Mouse (Mus musculus) left cerebral cortex, postnatal 4 days (tissue): Measurements from ENCODE around the gene Plac8. TPM values are rescaled to one million over a fixed set of nuclear protein-coding genes. Genes with fewer than 3 reads are reported as not detected.

ENCODE experiments used
- DNase-seq: peaks from one replicate; pipeline ENCODE4 v3.0.0-alpha.2; 2022
- intact Hi-C: fragments of 180-260 bp; cut with DNase I; formaldehyde crosslinking; loops from one replicate; pipeline ENCODE4 v1.15.1; 2025
- total RNA-seq, 2 experiments: library from RNA; stranded (reverse); gene quantifications; 2 replicates each; pipeline ENCODE4 v1.2.3; 2021

Plac8 gene
- total RNA-seq, 2 experiments from 2014 or later = 1.9 TPM; not detected in 1

DNA sequence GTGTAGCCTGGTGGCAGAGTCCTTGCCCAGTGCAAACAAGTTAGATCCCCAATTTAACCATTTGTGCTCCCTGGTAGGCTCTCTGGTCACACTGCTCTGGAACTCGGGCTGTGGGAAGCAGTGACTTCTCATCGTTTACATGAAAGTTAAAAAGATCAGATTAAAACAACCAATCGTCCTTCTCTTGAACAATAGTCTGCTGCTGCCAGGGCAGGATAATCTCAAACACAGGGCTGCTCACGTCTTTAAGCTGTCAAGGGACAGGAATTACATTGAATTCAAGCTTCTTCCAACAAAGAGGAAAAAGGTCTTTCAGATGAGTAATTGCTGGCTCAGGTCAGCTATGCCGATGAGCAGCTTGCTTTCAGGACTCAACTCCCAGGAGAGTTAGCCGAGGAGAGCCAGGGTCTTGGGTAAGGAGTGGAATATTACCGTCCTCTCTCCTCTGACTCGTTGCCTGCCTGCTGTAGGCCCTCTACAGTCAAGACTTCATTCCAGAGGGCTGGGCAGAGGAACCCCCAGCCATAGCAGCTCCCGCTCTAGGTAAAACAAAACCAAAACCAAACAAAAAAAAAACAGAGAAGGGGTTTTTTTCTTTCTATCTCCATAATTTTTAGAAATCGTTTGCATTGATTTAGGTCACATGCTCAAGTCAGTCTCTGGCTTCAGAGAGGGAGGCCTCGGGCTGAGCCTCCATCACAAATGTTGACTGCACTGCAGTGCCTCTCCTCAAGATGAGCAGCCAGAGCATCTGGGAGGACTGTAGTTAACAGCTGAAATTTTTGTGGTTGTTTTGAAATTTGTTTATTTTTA is 9.8 kb upstream of the Plac8 start:
- DNase-seq = no peak
- intact Hi-C loops = no loop called here

- intact Hi-C loops = no loop called here
- DNase-seq = no peak
Measured at GRCm38 (mm10) chr5:100578863-100579411, 6.9 kb upstream of the Plac8 start.

GRCm38 (mm10) chr5:100574771-100575170 is 2.7 kb upstream of the Plac8 start:
- DNase-seq = no peak
- intact Hi-C loops = no loop called here

GRCm38 (mm10) chr5:100573256-100573655 is 1.2 kb upstream of the Plac8 start:
- intact Hi-C loops = no loop called here
- no peak for DNase-seq

- intact Hi-C loops = no loop called here
- no peak for DNase-seq
Measured at GRCm38 (mm10) chr5:100570716-100571115, 1.3 kb downstream of the Plac8 start.

DNA sequence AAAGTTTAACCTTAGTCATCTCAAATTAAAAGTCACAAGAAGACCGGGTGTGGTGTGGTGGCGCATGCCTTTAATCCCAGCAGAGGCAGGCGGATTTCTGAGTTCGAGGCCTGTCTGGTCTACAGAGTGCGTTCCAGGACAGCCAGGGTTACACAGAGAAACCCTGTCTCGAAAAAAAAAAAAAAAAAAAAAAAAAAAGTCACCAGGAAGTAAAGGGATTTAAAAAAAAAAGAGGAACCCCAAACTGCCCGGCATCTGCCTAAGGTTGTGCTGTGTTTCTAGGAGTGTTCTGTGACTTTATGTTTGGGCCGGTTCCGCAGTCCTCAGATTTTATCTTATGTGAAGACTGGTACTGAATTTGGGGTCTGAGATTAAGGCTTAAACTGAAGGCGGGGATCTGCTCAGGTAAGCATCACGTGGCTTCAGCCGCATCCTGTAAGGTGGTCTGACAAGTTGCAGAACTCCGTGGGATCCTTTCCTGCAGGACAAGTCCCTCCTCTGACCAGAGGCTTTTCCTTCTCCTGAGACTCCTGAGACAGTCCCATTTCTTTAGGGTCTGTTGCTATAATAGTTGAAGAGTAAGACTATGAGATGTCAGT is 1.9 kb downstream of the Plac8 start:
- intact Hi-C loops = no loop called here
- no peak for DNase-seq

DNA sequence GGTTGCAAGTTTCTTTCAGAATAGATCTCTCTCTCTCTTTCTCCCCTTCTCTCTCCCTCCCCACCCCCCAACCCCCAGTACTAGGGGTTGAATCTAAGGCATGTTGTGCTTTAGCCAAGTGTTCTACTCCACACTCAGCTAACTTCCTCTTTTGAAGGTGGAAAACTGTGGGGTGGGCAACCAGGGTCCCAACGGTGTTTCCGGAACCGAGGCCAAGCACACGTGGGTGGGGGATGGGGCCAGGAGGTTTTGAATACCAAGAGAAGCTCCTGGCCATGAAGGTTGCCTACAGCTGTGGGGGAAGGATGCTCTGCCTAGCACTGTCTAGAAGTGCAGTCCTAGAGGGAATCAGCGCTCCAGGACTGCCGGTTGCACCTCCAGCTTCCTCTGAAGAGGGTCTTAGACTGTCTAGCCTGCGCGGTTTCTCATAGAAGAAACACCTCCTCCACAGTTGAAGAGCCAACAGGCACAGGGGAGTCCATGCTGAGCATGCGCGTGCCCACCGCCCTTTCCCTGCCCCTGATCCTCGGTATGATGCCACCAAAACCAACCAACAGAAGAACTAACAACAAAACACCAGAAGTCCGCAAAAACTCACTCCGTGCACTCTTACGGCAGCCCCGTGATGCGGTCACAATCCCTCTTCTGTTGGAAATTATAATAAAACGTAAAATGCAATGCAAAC is 2.7 kb downstream of the Plac8 start:
- DNase-seq = no peak
- intact Hi-C loops = no loop called here

DNA sequence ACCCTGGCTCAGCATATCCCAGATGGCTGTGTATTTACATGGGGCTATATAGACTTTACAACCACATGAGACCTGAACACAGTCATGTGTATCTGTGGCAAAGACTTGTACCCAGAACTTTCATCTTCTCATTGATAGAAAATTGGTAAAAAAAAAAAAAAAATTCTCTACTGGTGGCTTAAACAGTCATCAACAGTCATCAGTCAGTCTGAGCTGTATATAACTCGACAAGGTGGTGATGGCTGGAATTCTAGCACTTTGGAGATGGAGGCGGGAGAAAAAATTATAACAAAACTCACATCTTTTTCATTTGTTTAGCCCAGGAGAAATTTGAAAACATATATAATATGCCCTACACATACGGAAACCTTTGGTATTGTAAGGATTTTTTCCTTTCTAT is 3.2 kb downstream of the Plac8 start:
- no peak for DNase-seq
- intact Hi-C loops = no loop called here

DNA sequence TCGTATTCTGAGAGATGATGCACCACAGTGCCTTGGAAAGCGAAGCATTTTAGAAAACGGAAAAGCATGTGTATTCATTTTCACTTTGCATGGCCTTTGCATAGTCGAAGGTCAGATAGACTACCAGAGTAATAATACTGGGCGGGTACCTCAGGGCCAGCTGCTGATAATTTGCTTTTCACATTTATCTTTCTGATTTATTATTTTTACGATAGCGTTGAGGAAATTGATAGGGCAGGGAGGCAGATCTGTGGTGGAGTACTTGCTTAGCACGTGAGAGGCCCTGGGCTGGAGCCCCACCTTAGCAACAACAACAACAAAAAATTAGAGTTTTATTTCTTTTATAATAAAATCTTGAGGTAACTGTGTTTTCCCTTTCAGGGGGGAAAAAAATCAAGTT is 3.9 kb downstream of the Plac8 start:
- no peak for DNase-seq
- intact Hi-C loops = no loop called here

DNA sequence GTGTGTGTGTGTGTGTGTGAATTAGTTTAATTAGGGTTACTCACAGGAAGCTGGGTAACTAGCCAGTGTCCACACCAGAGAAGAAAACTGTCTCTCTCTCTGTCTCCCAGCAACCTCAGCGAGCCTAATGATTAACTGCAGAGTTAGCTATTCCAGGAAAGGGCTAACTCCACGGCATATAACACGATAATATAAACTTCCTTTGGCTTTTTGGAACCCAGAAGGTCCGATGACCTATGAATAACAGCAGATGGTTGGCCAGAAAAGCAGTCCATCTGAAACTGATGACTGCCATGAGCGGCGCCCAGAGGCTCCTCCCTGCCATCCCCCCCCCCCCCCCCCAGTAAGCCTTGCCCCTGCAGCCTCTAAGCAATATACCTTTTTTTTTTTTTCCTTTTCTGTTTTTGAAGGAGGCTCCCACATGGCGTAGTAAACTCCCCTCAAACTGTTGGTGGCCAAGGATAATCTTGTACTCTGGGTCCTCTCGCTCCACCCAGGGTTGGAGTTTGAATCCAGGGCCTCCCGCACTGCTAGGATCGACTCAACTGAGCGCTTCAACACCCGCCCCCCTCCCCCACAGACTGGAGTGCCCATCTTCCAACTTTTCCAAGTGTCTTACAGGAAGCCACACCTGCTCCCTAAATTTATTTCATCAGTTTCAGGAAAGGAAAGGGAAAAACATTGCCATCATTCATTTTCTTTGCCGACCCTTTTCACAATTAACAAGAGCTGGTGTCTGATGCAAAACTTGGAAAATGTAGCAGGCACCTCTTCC is 4.6 kb downstream of the Plac8 start:
- no peak for DNase-seq
- intact Hi-C loops = no loop called here

DNA sequence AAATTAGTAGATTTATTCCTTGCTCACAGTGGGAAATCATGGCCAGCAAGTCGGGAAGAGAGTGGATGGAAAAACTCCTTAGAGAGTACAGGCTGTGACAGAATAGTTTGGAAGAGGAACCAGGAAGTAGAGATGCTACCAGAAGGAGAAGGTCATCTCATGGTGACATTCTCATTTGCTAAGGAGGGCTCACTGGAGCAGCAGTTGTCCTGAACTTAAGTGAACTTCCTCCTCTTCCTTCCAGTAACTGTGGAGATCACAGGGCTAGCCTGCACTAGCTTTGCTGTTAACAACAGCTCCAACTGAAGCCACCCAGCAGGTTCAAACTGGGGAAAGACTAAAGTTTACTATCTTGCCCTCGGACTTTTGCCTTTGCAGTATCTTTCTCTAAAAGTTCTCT is 5.2 kb downstream of the Plac8 start:
- intact Hi-C loops = no loop called here
- no peak for DNase-seq

GRCm38 (mm10) chr5:100562702-100563101 is 9.3 kb downstream of the Plac8 start:
- no peak for DNase-seq
- intact Hi-C loops = no loop called here

DNA sequence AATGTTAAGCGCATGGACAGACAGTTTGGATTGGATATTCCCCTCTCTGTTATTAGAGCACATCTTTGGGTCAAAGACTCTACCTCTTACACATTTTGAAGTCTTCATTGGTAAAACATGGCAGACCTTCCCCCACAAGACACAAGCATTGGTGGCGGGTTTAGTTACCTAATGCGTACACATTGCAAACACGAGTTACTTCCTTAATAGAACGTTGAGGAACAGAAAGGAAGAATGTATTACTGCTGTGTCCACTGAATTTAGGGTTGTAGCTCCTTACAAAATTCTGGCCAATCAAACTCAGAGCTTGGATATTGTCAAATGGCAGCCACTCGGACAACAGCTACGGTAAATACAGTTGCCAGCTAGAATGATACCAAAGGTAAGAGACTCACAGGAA is 12.7 kb downstream of the Plac8 start:
- intact Hi-C loops = loop anchor here (10.0 kb wide), 1 partner anchor 85 kb away; no protein-coding TSS in a partner anchor
- DNase-seq = no peak

DNA sequence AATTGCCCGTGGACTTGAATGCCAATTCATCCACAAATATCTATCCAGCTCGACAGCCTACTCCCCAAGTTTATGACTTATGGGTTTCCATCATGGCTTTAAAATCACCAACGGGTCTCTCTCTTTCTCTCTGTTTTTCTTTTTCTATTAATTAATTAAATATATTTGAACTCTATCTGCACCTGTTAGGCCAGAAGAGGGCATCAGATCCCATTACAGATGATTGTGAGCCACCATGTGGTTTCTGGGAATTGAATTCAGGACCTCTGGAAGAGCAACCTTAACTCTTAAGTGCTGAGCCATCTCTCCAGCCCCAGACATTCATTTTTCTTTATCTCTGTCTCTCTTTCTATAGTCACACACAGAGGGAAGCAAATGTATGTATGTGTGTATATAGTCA is 13.3 kb downstream of the Plac8 start:
- DNase-seq = no peak
- intact Hi-C loops = loop anchor here (10.0 kb wide), 1 partner anchor 86 kb away; no protein-coding TSS in a partner anchor

GRCm38 (mm10) chr5:100557537-100557936 is 14.5 kb downstream of the Plac8 start:
- no peak for DNase-seq
- intact Hi-C loops = loop anchor here (10.0 kb wide), 1 partner anchor 87 kb away; no protein-coding TSS in a partner anchor

DNA sequence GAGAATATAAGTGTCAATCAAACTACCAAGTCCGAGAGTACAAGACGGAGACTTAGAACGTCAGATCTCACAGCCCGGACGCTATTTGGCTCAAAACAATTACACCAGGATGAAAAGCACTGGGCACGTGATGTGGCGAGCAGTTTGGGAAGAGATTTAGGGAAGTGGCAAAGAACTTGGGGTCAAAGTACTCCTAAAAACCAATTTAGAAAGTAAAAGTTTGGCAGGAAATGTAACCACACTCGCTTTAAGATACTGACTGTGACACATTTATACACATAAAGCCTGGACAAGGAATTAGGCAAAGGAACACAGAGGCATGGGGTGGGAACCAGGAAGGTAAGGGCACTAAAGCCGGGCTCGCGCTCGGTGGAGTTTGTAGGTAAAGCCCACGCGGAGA is 15.0 kb downstream of the Plac8 start:
- intact Hi-C loops = loop anchor here (10.0 kb wide), 1 partner anchor 88 kb away; no protein-coding TSS in a partner anchor
- DNase-seq = no peak

- DNase-seq = no peak
- intact Hi-C loops = loop anchor here (10.0 kb wide), 1 partner anchor 91 kb away; no protein-coding TSS in a partner anchor
Measured at GRCm38 (mm10) chr5:100553426-100553825, 18.6 kb downstream of the Plac8 start.

DNA sequence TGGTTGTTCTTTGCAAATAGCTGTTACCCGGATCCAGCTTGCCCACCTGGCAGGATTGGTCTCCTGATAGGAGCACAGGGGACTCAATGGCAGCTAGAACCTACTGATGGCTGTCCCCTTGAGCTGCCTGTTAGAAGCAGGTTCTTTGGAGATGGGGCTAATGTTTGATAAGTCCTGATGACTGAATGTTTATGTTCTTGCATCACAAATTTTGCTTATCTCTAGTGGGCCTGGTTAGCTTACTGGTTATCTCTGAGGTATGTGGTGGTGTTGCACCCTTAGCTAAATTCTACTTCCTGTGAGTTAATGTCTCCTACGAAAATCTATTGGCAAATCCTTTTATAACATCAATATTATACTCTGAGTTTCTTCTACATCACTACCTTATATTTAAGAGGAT is 20.1 kb downstream of the Plac8 start:
- intact Hi-C loops = loop anchor here (10.0 kb wide), 1 partner anchor 93 kb away; no protein-coding TSS in a partner anchor
- no peak for DNase-seq

DNA sequence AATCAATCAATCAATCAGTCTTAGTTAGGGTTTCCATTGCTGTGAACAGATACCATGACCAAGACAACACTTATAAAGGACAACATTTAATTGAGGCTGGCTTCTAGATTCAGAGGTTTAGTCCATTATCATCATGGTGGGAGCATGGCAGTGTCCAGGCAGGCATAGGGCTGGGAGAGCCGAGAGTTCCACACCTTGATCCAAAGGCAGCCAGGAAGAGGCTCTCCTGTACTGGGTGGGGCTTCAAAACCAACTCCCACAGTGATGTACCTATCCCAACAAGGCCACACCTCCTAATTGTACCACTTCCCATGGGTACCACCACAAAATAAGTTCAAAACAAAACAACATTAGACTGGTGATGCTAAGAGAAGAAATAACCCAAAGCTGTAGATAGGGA is 21.9 kb downstream of the Plac8 start:
- intact Hi-C loops = loop anchor here (10.0 kb wide), 1 partner anchor 95 kb away; no protein-coding TSS in a partner anchor
- no peak for DNase-seq

DNA sequence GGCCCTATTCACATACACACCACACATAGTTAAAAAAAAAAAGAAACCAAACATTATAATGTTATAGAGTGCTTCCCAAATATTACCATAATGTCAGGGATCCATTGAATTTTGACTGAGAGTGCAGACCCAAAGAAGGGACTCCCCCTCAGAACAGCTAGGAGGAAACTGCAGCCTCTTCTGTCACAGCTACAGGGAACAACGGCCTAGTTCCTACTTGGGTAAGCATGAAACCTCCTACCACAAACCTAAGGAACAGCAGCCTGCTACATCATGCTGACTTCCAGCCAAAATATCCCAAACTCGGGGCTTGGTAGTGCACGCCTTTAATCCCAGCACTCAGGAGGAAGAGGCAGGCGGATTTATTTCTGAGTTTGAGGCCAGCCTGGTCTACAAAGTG is 22.7 kb downstream of the Plac8 start:
- intact Hi-C loops = loop anchor here (5.0 kb wide), 1 partner anchor 113 kb away; no protein-coding TSS in a partner anchor

More for the DNA sequence above, 22.7 kb downstream of the Plac8 start:
- DNase-seq = no peak
